Mouse (Mus musculus) brain, embryonic 14.5 days (tissue): ENCODE measurements around the gene Nob1.

Experiments used
- CTCF ChIP-seq: fragments of 200-500 bp; IDR thresholded peaks from 2 replicates; pipeline ENCODE4 v1.5.1; 2012; ENCODE audit warnings: inconsistent platforms, mild to moderate bottlenecking, moderate library complexity, borderline replicate concordance; ENCODE audit not compliant: insufficient read depth, insufficient read length; ENCODE audit errors: extremely low read depth
- POLR2A ChIP-seq: fragments of 200-500 bp; IDR thresholded peaks from 2 replicates; pipeline ENCODE4 v1.6.1; 2012; ENCODE audit warnings: mild to moderate bottlenecking, inconsistent platforms, borderline replicate concordance; ENCODE audit not compliant: poor library complexity, insufficient read depth, insufficient read length, severe bottlenecking; ENCODE audit errors: extremely low read depth

- TF ChIP-seq CTCF (no peak), POLR2A (no peak)
These were observed 38.7 kb downstream of the Nob1 start for GRCm38 (mm10) chr8:107386171-107386570.
